Mouse (Mus musculus): ENCODE measurements around the gene Abca14.

The Abca14 gene

GRCm38 (mm10) chr7:120203789-120204188 is at the start of gene Abca14:
TSS of gene Abca14 (plus strand) at chr7:120203961.
- DNase-seq (ENCODE audit: low spot score in 2 of 2): peak; percentile 70 to 80

GRCm38 (mm10) chr7:120156841-120157409 is 46.8 kb upstream of the Abca14 start:
- no peak for DNase-seq (ENCODE audit: low spot score in 2 of 2)

GRCm38 (mm10) chr7:120157575-120158061 is 46.1 kb upstream of the Abca14 start:
- DNase-seq (ENCODE audit: low spot score in 2 of 2): no peak

- no peak for DNase-seq (ENCODE audit: low spot score in 2 of 2)
These were observed 45.6 kb upstream of the Abca14 start for GRCm38 (mm10) chr7:120158121-120158613.

GRCm38 (mm10) chr7:120163581-120164251 is 40.0 kb upstream of the Abca14 start:
- no peak for DNase-seq (ENCODE audit: low spot score in 2 of 2)

GRCm38 (mm10) chr7:120172188-120172700 is 31.5 kb upstream of the Abca14 start:
- DNase-seq (ENCODE audit: low spot score in 2 of 2): no peak

- no peak for DNase-seq (ENCODE audit: low spot score in 2 of 2)
These were observed 30.0 kb upstream of the Abca14 start, which contains the start of gene Anks4b for GRCm38 (mm10) chr7:120173603-120174244. TSS of gene Anks4b (plus strand) at chr7:120173858.

- DNase-seq (ENCODE audit: low spot score in 2 of 2): no peak
These were observed 28.8 kb upstream of the Abca14 start for GRCm38 (mm10) chr7:120174723-120175504.

- no peak for DNase-seq (ENCODE audit: low spot score in 2 of 2)
These were observed 26.1 kb upstream of the Abca14 start for GRCm38 (mm10) chr7:120177611-120178010.

- DNase-seq (ENCODE audit: low spot score in 2 of 2): no peak
These were observed 24.8 kb upstream of the Abca14 start for GRCm38 (mm10) chr7:120178935-120179334.

- no peak for DNase-seq (ENCODE audit: low spot score in 2 of 2)
These were observed 23.2 kb upstream of the Abca14 start for GRCm38 (mm10) chr7:120180547-120180946.

GRCm38 (mm10) chr7:120181401-120182230 is 22.1 kb upstream of the Abca14 start:
- no peak for DNase-seq (ENCODE audit: low spot score in 2 of 2)

GRCm38 (mm10) chr7:120182891-120183290 is 20.9 kb upstream of the Abca14 start:
- DNase-seq (ENCODE audit: low spot score in 2 of 2): no peak

- no peak for DNase-seq (ENCODE audit: low spot score in 2 of 2)
These were observed 14.8 kb upstream of the Abca14 start for GRCm38 (mm10) chr7:120188946-120189345.

GRCm38 (mm10) chr7:120189369-120190149 is 14.2 kb upstream of the Abca14 start:
- DNase-seq (ENCODE audit: low spot score in 2 of 2): no peak

GRCm38 (mm10) chr7:120190150-120190665 is 13.6 kb upstream of the Abca14 start:
- no peak for DNase-seq (ENCODE audit: low spot score in 2 of 2)

GRCm38 (mm10) chr7:120192207-120192606 is 11.6 kb upstream of the Abca14 start:
- DNase-seq (ENCODE audit: low spot score in 2 of 2): no peak

GRCm38 (mm10) chr7:120192816-120193215 is 10.9 kb upstream of the Abca14 start:
- DNase-seq (ENCODE audit: low spot score in 2 of 2): no peak

GRCm38 (mm10) chr7:120195207-120195606 is 8.6 kb upstream of the Abca14 start:
- no peak for DNase-seq (ENCODE audit: low spot score in 2 of 2)

Data from urinary bladder, adult 18-20 months (tissue).